Mouse (Mus musculus) intestine, embryonic 15.5 days (tissue): ENCODE measurements around the gene Ncln. TPM values are rescaled to one million over a fixed set of nuclear protein-coding genes. Genes with fewer than 3 reads are reported as not detected.

Source experiments
- ATAC-seq: fragments of 200-750 bp; cut with Nextera tagmentation; 2 replicates; pipeline ENCODE4 v1.8.0; 2017; ENCODE audit warnings: moderate TSS enrichment, moderate library complexity
- H3K27ac ChIP-seq: fragments of 300-500 bp; sonication (generic); 2 replicates; pipeline ENCODE4 v1.5.1; 2015; ENCODE audit warnings: mild to moderate bottlenecking, inconsistent platforms
- H3K27me3 ChIP-seq: fragments of 300-500 bp; sonication (generic); replicated peaks from 2 replicates; pipeline ENCODE4 v1.6.1; 2015; ENCODE audit warnings: inconsistent platforms
- H3K36me3 ChIP-seq: fragments of 300-500 bp; sonication (generic); 2 replicates; pipeline ENCODE4 v1.6.1; 2015; ENCODE audit warnings: inconsistent platforms
- H3K4me1 ChIP-seq: fragments of 300-500 bp; sonication (generic); replicated peaks from 2 replicates; pipeline ENCODE4 v1.6.1; 2015; ENCODE audit warnings: inconsistent platforms
- H3K4me2 ChIP-seq: fragments of 300-500 bp; sonication (generic); replicated peaks from 2 replicates; pipeline ENCODE4 v1.6.1; 2015; ENCODE audit warnings: mild to moderate bottlenecking, inconsistent platforms
- H3K4me3 ChIP-seq: fragments of 300-500 bp; sonication (generic); replicated peaks from 2 replicates; pipeline ENCODE4 v1.5.1; 2015; ENCODE audit warnings: inconsistent platforms
- H3K9ac ChIP-seq: fragments of 300-500 bp; sonication (generic); 2 replicates; pipeline ENCODE4 v1.6.1; 2015; ENCODE audit warnings: inconsistent platforms
- H3K9me3 ChIP-seq: fragments of 300-500 bp; sonication (generic); 2 replicates; pipeline ENCODE4 v1.6.1; 2016; ENCODE audit warnings: inconsistent platforms
- WGBS: fragments of 180-500 bp; shearing (Covaris S2); methylation state at CpG from one replicate; pipeline ENCODE4 v1.1.7; 2015; 5-methylcytosine and 5-hydroxymethylcytosine counted together
- polyA plus RNA-seq: library from polyadenylated mRNA; unstranded; fragments of >200 nt; fragmentation: Nextera tagmentation; extraction: Ambion mirVana; gene quantifications from 2 replicates; pipeline ENCODE4 v1.2.1, GENCODE M21; 2015

Gene Ncln
- polyA plus RNA-seq, result 98.5 and 118 TPM in 2 replicates

- WGBS, result under 1% methylated on average over 43 of the region's 45 CpGs
- H3K9ac ChIP-seq, result peak within 1 kb of the TSS; percentile 84
- ATAC-seq, result peak; percentile 96
Observed at GRCm38 (mm10) chr10:81496264-81496901, at the start of gene Ncln. TSS of gene Ncln (minus strand) at chr10:81496392.

DNA sequence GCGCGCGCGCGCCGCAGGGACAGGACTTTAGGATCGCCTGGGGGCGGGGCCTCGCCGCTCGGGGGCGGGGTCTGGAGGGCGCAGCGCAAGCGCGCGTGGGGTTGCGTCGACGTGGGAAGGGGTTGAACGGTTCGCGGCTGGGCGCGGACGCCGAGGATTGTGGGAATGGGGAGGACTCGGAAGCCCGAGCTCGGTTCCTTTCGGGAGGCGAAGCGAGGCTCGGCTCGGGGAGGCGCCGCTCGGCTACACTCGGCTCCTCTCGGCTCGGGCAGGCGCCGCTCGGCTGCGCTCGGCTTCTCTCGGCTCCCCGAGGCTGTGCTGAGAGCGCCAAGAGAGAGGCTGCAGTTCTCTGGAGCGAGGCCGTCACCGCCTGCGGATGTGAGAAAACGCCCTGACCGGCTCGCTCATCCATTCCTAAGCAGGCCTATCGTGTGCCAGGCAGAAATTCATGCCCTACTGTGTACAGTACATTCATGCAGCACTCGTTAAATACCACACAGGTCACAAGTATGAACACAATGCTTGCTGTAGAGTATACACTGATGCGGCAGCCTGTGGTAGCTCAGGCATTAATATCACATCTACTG is 49.1 kb upstream of the Ncln start, which contains the start of gene Gna11:
TSS of gene Gna11 (minus strand) at position 30 of the 587 bp plus-strand sequence.
- peaks cover 41% of the 10 kb centered on the region for H3K4me1 ChIP-seq
- peak within 1 kb of the TSS; percentile 96 for H3K9ac ChIP-seq
- peak; percentile 89 for ATAC-seq
- H3K4me3 ChIP-seq, result peak within 1 kb of the TSS; percentile 94
- H3K27ac ChIP-seq, result peak within 1 kb of the TSS; percentile 90
- under 1% methylated on average over 59 of the region's 59 CpGs for WGBS
- no peaks in the 10 kb centered on the region for H3K36me3 ChIP-seq
- H3K4me2 ChIP-seq, result peak within 1 kb of the TSS; percentile 81
- H3K27me3 ChIP-seq, result no peaks in the 10 kb centered on the region
- no peaks in the 10 kb centered on the region for H3K9me3 ChIP-seq

More at GRCm38 (mm10) chr10:81496264-81496901, at the start of gene Ncln:
- Histone ChIP-seq H3K4me1 (peaks cover 23% of the 10 kb centered on the region), H3K27ac (peak within 1 kb of the TSS; percentile 76), H3K27me3 (no peaks in the 10 kb centered on the region), H3K9me3 (no peaks in the 10 kb centered on the region), H3K4me2 (peak within 1 kb of the TSS; percentile 91), H3K36me3 (peaks cover 18% of the 10 kb centered on the region), H3K4me3 (peak within 1 kb of the TSS; percentile 89)

DNA sequence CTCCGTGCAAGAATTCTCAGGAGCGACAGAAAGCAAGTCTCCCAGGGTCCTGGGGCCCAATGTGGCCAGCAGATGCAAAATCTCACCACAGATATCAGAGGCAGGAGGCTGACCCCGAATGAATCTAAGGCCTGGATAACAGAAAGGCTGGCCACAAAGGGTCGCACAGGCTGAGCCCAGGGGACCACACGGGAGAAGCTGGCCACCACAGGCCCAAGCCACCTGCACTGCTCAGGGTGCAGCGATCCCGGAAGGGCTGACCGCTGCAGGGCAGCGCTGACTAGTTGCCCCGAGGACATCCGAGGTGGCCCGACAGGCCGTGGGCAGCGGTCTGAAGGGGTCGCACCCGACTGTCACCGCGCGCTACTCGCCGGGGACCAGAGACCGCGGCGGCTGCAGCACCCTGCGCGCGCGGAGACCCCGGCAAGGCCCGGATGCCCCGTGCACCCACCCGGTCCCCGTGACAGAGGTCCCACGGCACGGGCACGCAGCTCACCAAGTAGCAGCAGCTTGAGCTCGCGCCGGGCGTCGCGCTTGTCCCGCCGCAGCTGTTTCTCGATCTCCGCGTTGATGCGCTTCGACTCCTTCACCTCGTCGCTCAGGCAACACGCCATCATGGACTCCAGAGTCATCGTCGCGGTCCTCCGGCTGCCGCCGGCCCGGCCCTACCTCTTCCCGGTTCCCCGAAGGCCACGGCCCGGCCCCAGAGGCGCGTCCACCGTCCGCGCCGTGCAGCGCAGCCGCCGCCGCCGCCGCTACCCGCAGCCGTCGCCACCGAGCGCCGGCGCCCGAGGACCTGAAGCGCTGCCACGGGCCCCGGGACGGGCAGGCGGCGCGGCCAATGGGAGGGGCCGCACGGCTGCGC is 48.3 kb upstream of the Ncln start:
- ATAC-seq, result peak; percentile 13; the same call in 1 of the 2 replicates
- H3K4me3 ChIP-seq, result peak overlapping the region; percentile 94

DNA sequence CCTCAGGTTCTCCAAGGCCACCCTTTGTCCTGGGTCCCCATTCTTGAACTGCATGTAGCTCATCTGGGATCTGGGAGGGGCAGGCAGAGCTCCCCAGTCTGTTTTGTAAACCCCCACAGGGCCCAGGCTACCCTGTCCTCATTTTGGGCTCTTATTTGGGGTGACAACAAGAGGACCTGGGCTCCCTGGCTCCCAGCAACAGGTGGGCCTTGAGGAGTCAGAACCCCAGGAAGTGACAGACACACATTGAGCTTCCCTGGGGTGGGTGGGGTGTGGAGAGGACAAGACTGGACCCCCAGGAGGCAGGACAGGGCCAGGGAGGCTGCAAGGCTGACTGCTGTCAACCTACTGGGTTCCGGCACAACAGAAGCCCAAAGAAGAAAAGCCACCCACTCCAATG is 47.4 kb upstream of the Ncln start:
- ATAC-seq, result no peak
- H3K4me1 ChIP-seq, result peaks cover 49% of the 10 kb centered on the region
- WGBS, result 76% methylated on average over 1 of the region's 1 CpGs
- no peaks in the 10 kb centered on the region for H3K9me3 ChIP-seq
- H3K27me3 ChIP-seq, result no peaks in the 10 kb centered on the region
- H3K9ac ChIP-seq, result peak overlapping the region; percentile 96
- no peaks in the 10 kb centered on the region for H3K36me3 ChIP-seq
- H3K4me2 ChIP-seq, result peak overlapping the region; percentile 81
- H3K4me3 ChIP-seq, result peak overlapping the region; percentile 94
- H3K27ac ChIP-seq, result peak overlapping the region; percentile 67; the same call in 1 of the 2 replicates

More for the DNA sequence above, 48.3 kb upstream of the Ncln start:
- Histone ChIP-seq H3K4me2 (peak overlapping the region; percentile 81), H3K9ac (peak overlapping the region; percentile 96), H3K4me1 (peaks cover 46% of the 10 kb centered on the region), H3K36me3 (no peaks in the 10 kb centered on the region), H3K9me3 (no peaks in the 10 kb centered on the region), H3K27me3 (no peaks in the 10 kb centered on the region), H3K27ac (peak overlapping the region; percentile 83)
- WGBS, result under 1% methylated on average over 93 of the region's 93 CpGs

GRCm38 (mm10) chr10:81542727-81543460 is 46.7 kb upstream of the Ncln start:
- no peak for ATAC-seq
- H3K4me3 ChIP-seq, result peak overlapping the region; percentile 94
- WGBS, result 59% methylated on average over 7 of the region's 7 CpGs

GRCm38 (mm10) chr10:81541803-81542202 is 45.6 kb upstream of the Ncln start:
- WGBS, result 51% methylated on average over 10 of the region's 10 CpGs
- Histone ChIP-seq H3K4me2 (peak overlapping the region; percentile 81), H3K27me3 (no peaks in the 10 kb centered on the region), H3K9ac (peak overlapping the region; percentile 96), H3K4me1 (peaks cover 45% of the 10 kb centered on the region), H3K4me3 (peak overlapping the region; percentile 94), H3K9me3 (no peaks in the 10 kb centered on the region), H3K36me3 (0 out of 2 replicates have a peak, but pooled peaks cover 3% of the 10 kb centered on the region), H3K27ac (peak overlapping the region; percentile 79)
- no peak for ATAC-seq

More at GRCm38 (mm10) chr10:81542727-81543460, 46.7 kb upstream of the Ncln start:
- H3K4me1 ChIP-seq, result peaks cover 49% of the 10 kb centered on the region
- no peaks in the 10 kb centered on the region for H3K9me3 ChIP-seq
- peak overlapping the region; percentile 79 for H3K27ac ChIP-seq
- peak overlapping the region; percentile 81 for H3K4me2 ChIP-seq
- H3K9ac ChIP-seq, result peak overlapping the region; percentile 96
- H3K27me3 ChIP-seq, result no peaks in the 10 kb centered on the region
- H3K36me3 ChIP-seq, result no peaks in the 10 kb centered on the region

DNA sequence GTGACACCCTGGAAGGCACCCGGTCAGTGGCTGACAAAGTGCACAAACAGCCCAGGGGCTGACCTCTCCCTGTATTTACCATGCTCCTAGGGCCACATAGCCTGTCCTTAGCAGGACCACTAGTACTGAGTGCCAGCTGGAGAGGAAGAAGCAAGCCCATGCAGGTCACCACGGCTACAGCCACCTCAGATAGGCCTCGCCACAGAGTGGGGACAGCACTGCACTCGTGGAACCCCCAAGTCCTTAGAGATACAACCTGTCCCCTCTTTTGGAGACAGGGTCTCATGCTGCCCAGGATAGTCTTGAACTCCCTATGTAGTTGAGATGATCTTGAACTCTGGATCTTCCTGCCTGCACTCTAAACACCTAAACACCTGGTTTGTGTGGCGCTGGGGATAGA is 45.2 kb upstream of the Ncln start:
- Histone ChIP-seq H3K4me3 (peak overlapping the region; percentile 94), H3K27ac (peak overlapping the region; percentile 79), H3K4me2 (peak overlapping the region; percentile 81), H3K27me3 (no peaks in the 10 kb centered on the region), H3K9ac (peak overlapping the region; percentile 96), H3K36me3 (0 out of 2 replicates have a peak, but pooled peaks cover 3% of the 10 kb centered on the region), H3K9me3 (no peaks in the 10 kb centered on the region), H3K4me1 (peaks cover 44% of the 10 kb centered on the region)
- WGBS, result 69% methylated on average over 5 of the region's 5 CpGs
- ATAC-seq, result no peak

DNA sequence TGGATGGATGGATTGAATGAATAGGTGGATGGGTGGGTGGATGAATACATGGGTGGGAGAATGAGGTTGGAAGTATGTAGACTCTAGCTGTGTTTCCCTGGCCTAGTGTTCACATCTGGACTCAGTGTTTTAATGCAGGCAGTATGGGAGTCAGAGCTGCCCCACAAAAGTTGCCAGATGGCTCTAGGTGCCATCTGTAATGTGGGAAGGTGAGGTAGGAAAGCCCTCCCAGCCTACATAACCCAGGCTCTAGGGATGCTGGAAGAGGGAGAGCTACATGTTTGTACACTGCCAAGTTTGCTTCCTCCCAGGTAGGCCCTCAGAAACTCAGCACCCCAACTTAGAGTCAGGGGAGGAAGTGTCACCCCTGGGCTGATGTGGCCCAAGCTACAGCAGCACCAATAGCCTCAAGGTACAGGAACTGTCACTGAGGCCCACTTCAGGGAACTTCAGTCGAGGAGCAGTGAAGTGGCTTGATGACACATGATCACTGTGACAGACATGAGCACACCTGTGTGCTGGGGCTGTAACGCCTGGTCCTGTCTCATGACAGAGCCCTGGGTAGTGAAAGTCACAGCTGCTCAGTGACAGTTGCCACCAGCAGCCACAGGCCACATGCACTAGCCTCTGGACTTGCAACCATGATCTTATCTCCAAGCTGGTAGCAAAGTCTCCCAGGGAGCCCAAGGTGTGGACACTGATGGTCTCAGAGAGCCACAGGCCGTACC is 42.3 kb upstream of the Ncln start:
- no peak overlapping the region for H3K27ac ChIP-seq

DNA sequence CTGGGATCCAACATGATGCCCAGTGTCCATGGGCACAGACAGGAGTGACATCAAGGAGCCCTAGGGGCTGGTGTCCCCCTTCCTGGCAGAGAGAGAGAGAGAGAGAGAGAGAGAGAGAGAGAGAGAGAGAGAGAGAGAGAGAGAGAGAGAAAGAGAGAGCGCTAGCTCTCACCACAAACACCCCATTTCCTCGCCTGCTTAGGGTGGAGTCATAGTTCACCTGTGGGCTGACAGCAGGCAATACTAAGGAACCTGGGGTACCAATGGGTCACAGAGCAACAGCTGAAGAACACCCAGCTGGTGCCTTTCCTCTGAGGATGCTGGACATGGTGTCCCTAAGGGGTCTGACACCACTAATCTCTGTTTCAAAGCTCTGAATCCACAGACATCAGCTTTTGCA is 41.2 kb upstream of the Ncln start:
- Histone ChIP-seq H3K27ac (no peak overlapping the region), H3K27me3 (no peaks in the 10 kb centered on the region), H3K36me3 (peaks cover 26% of the 10 kb centered on the region), H3K4me3 (no peak overlapping the region), H3K4me2 (no peak overlapping the region), H3K9me3 (no peaks in the 10 kb centered on the region), H3K9ac (no peak overlapping the region), H3K4me1 (peaks cover 25% of the 10 kb centered on the region)
- ATAC-seq, result no peak
- WGBS, result 79% methylated on average over 2 of the region's 2 CpGs

More for the DNA sequence above, 42.3 kb upstream of the Ncln start:
- no peak overlapping the region for H3K4me3 ChIP-seq
- peaks cover 15% of the 10 kb centered on the region for H3K36me3 ChIP-seq
- H3K27me3 ChIP-seq, result no peaks in the 10 kb centered on the region
- H3K4me1 ChIP-seq, result peaks cover 36% of the 10 kb centered on the region
- 77% methylated on average over 3 of the region's 3 CpGs for WGBS
- no peak overlapping the region for H3K4me2 ChIP-seq
- H3K9me3 ChIP-seq, result no peaks in the 10 kb centered on the region
- no peak for ATAC-seq
- 0 out of 2 replicates have a peak overlapping the region, but pooled peaks have one; percentile 9 for H3K9ac ChIP-seq

DNA sequence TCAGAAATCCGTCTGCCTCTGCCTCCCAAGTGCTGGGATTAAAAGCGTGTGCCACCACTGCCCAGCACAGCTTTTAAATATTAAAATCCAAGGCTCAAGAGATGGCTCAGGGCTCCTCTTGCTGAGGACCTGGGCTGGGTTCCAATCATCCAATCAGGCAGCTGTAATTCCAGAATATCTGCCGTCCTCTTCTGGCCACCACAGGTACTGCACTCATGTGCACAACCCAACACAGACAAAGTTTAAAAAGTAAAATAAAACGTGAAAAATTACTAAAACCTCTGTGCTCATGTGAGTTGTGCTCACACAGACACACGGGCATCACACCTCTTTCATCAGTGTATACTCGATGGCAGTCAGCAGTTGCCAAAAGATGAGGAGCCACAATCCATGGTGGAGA is 40.5 kb upstream of the Ncln start:
- no peaks in the 10 kb centered on the region for H3K27me3 ChIP-seq
- H3K27ac ChIP-seq, result no peak overlapping the region
- WGBS, result 77% methylated on average over 6 of the region's 6 CpGs
- H3K9ac ChIP-seq, result no peak overlapping the region
- H3K4me2 ChIP-seq, result no peak overlapping the region
- H3K4me3 ChIP-seq, result no peak overlapping the region
- H3K4me1 ChIP-seq, result peaks cover 18% of the 10 kb centered on the region
- ATAC-seq, result no peak
- no peaks in the 10 kb centered on the region for H3K9me3 ChIP-seq
- peaks cover 30% of the 10 kb centered on the region for H3K36me3 ChIP-seq

DNA sequence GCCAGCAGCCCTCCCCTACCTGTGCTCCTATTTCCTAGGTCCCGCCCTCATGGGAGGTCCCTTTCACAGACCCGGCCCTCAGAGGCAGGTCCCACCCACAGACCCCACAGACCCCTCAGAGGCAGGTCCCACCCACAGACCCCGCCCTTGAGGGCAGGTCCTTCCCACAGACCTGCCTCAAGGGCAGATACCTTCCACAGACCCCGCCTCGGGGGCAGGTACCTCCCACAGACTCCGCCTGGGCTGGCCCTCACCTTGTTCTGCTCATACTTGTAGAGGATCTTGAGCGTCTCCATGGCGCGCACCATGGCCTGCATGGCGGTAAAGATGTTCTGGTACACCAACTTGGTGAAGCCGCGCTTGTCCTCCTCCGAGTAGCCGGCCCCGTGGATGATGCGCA is 38.6 kb upstream of the Ncln start:
- no peak overlapping the region for H3K4me2 ChIP-seq
- 49% methylated on average over 16 of the region's 16 CpGs for WGBS
- ATAC-seq, result peak; percentile 65
- no peaks in the 10 kb centered on the region for H3K27me3 ChIP-seq
- peaks cover 45% of the 10 kb centered on the region for H3K36me3 ChIP-seq
- no peak overlapping the region for H3K4me3 ChIP-seq
- H3K27ac ChIP-seq, result no peak overlapping the region
- no peaks in the 10 kb centered on the region for H3K9me3 ChIP-seq
- 0 out of 2 replicates have a peak, but pooled peaks cover 7% of the 10 kb centered on the region for H3K4me1 ChIP-seq
- H3K9ac ChIP-seq, result no peak overlapping the region
